Mouse (Mus musculus): ENCODE measurements around the gene E130309D02Rik. TPM values are rescaled to one million over a fixed set of nuclear protein-coding genes. Genes with fewer than 3 reads are reported as not detected.
A peak's percentile ranks its signal among the peaks of the same experiment; 100 is the strongest.

E130309D02Rik gene
- 64.0 and 68.4 TPM in 2 replicates for polyA plus RNA-seq (2016; fragmentation: Nextera tagmentation; extraction: Ambion mirVana)

- Histone ChIP-seq H3K27ac (peak within 1 kb of the TSS; percentile 97), H3K27me3 (ENCODE audit: poor library complexity, severe bottlenecking) (no peaks in the 10 kb centered on the region), H3K9me3 (no peaks in the 10 kb centered on the region; the same call in 1 of the 2 replicates), H3K4me3 (peak within 1 kb of the TSS; percentile 73), H3K36me3 (replicated peaks) (peaks cover 79% of the 10 kb centered on the region), H3K4me1 (peaks cover 31% of the 10 kb centered on the region)
- peak; percentile 85 for DNase-seq (ENCODE audit: extremely low spot score, low spot score)
- WGBS = under 1% methylated on average over 101 of the region's 101 CpGs
These were observed at the start of gene E130309D02Rik for GRCm38 (mm10) chr5:143314730-143315513. TSS of gene E130309D02Rik (minus strand) at chr5:143315360.

- WGBS = under 1% methylated on average over 47 of the region's 47 CpGs
- Histone ChIP-seq H3K27ac (peak overlapping the region; percentile 44), H3K4me3 (peak overlapping the region; percentile 61), H3K36me3 (replicated peaks) (no peaks in the 10 kb centered on the region), H3K27me3 (ENCODE audit: poor library complexity, severe bottlenecking) (peaks cover 84% of the 10 kb centered on the region), H3K9me3 (no peaks in the 10 kb centered on the region), H3K4me1 (peaks cover 28% of the 10 kb centered on the region)
- DNase-seq (ENCODE audit: extremely low spot score, low spot score) = peak; percentile 73
These were observed 48.8 kb upstream of the E130309D02Rik start for GRCm38 (mm10) chr5:143363678-143364615.

- Histone ChIP-seq H3K27me3 (ENCODE audit: poor library complexity, severe bottlenecking) (peaks cover 90% of the 10 kb centered on the region), H3K27ac (no peak overlapping the region), H3K36me3 (replicated peaks) (no peaks in the 10 kb centered on the region), H3K4me3 (no peak overlapping the region), H3K4me1 (peaks cover 42% of the 10 kb centered on the region), H3K9me3 (no peaks in the 10 kb centered on the region)
- WGBS = 52% methylated on average over 7 of the region's 7 CpGs
- DNase-seq (ENCODE audit: extremely low spot score, low spot score) = no peak
These were observed 46.3 kb upstream of the E130309D02Rik start for GRCm38 (mm10) chr5:143361428-143361827.

GRCm38 (mm10) chr5:143360000-143360399 is 44.8 kb upstream of the E130309D02Rik start:
- H3K4me1 ChIP-seq = peaks cover 50% of the 10 kb centered on the region
- no peak for DNase-seq (ENCODE audit: extremely low spot score, low spot score)
- no peak overlapping the region for H3K4me3 ChIP-seq
- H3K27ac ChIP-seq = no peak overlapping the region
- no peaks in the 10 kb centered on the region for H3K36me3 ChIP-seq (replicated peaks)
- H3K9me3 ChIP-seq = no peaks in the 10 kb centered on the region
- WGBS = 63% methylated on average over 5 of the region's 5 CpGs
- peaks cover 82% of the 10 kb centered on the region for H3K27me3 ChIP-seq (ENCODE audit: poor library complexity, severe bottlenecking)

- no peak for DNase-seq (ENCODE audit: extremely low spot score, low spot score)
- WGBS = 41% methylated on average over 7 of the region's 7 CpGs
- peaks cover 43% of the 10 kb centered on the region for H3K4me1 ChIP-seq
- no peaks in the 10 kb centered on the region for H3K36me3 ChIP-seq (replicated peaks)
- no peak overlapping the region for H3K4me3 ChIP-seq
- H3K27me3 ChIP-seq (ENCODE audit: poor library complexity, severe bottlenecking) = peaks cover 74% of the 10 kb centered on the region
- no peak overlapping the region for H3K27ac ChIP-seq
- no peaks in the 10 kb centered on the region for H3K9me3 ChIP-seq
These were observed 44.1 kb upstream of the E130309D02Rik start for GRCm38 (mm10) chr5:143359263-143359662.

GRCm38 (mm10) chr5:143357564-143357963 is 42.4 kb upstream of the E130309D02Rik start:
- peaks cover 4% of the 10 kb centered on the region for H3K9me3 ChIP-seq
- H3K4me3 ChIP-seq = peak overlapping the region; percentile 41
- H3K36me3 ChIP-seq (replicated peaks) = no peaks in the 10 kb centered on the region
- H3K27ac ChIP-seq = peak overlapping the region; percentile 68
- peaks cover 57% of the 10 kb centered on the region for H3K27me3 ChIP-seq (ENCODE audit: poor library complexity, severe bottlenecking)
- 3% methylated on average over 28 of the region's 28 CpGs for WGBS
- DNase-seq (ENCODE audit: extremely low spot score, low spot score) = no peak
- H3K4me1 ChIP-seq = peaks cover 32% of the 10 kb centered on the region

- peak within 1 kb of the TSS; percentile 68 for H3K27ac ChIP-seq
- peaks cover 10% of the 10 kb centered on the region for H3K9me3 ChIP-seq
- no peaks in the 10 kb centered on the region for H3K36me3 ChIP-seq (replicated peaks)
- peaks cover 50% of the 10 kb centered on the region for H3K27me3 ChIP-seq (ENCODE audit: poor library complexity, severe bottlenecking)
- H3K4me1 ChIP-seq = peaks cover 32% of the 10 kb centered on the region
- peak within 1 kb of the TSS; percentile 41 for H3K4me3 ChIP-seq
- 15% methylated on average over 17 of the region's 17 CpGs for WGBS
- DNase-seq (ENCODE audit: extremely low spot score, low spot score) = peak; percentile 43
These were observed 41.7 kb upstream of the E130309D02Rik start, which contains the start of gene Grid2ip for GRCm38 (mm10) chr5:143356686-143357388. TSS of gene Grid2ip (plus strand) at chr5:143357338.

GRCm38 (mm10) chr5:143356017-143356416 is 40.9 kb upstream of the E130309D02Rik start:
- Histone ChIP-seq H3K27me3 (ENCODE audit: poor library complexity, severe bottlenecking) (peaks cover 46% of the 10 kb centered on the region), H3K27ac (no peak overlapping the region), H3K4me3 (no peak overlapping the region)

GRCm38 (mm10) chr5:143346367-143346766 is 31.2 kb upstream of the E130309D02Rik start:
- Histone ChIP-seq H3K36me3 (replicated peaks) (no peaks in the 10 kb centered on the region), H3K27ac (no peak overlapping the region), H3K4me3 (no peak overlapping the region), H3K4me1 (no peaks in the 10 kb centered on the region), H3K27me3 (ENCODE audit: poor library complexity, severe bottlenecking) (no peaks in the 10 kb centered on the region), H3K9me3 (peaks cover 19% of the 10 kb centered on the region; the same call in 1 of the 2 replicates)
- DNase-seq (ENCODE audit: extremely low spot score, low spot score) = no peak
- 74% methylated on average over 8 of the region's 8 CpGs for WGBS

More at GRCm38 (mm10) chr5:143356017-143356416, 40.9 kb upstream of the E130309D02Rik start:
- WGBS = 41% methylated on average over 5 of the region's 5 CpGs
- Histone ChIP-seq H3K36me3 (replicated peaks) (no peaks in the 10 kb centered on the region), H3K9me3 (peaks cover 14% of the 10 kb centered on the region), H3K4me1 (peaks cover 26% of the 10 kb centered on the region)
- no peak for DNase-seq (ENCODE audit: extremely low spot score, low spot score)

- 60% methylated on average over 6 of the region's 6 CpGs for WGBS
- Histone ChIP-seq H3K27ac (no peak overlapping the region), H3K27me3 (ENCODE audit: poor library complexity, severe bottlenecking) (no peaks in the 10 kb centered on the region), H3K4me1 (no peaks in the 10 kb centered on the region), H3K36me3 (replicated peaks) (no peaks in the 10 kb centered on the region), H3K4me3 (no peak overlapping the region), H3K9me3 (peaks cover 5% of the 10 kb centered on the region; the same call in 1 of the 2 replicates)
- DNase-seq (ENCODE audit: extremely low spot score, low spot score) = no peak
These were observed 24.4 kb upstream of the E130309D02Rik start for GRCm38 (mm10) chr5:143339603-143340002.

- H3K36me3 ChIP-seq (replicated peaks) = no peaks in the 10 kb centered on the region
- H3K4me3 ChIP-seq = no peak overlapping the region
- WGBS = 68% methylated on average over 6 of the region's 6 CpGs
These were observed 21.4 kb upstream of the E130309D02Rik start for GRCm38 (mm10) chr5:143336559-143336958.

GRCm38 (mm10) chr5:143335089-143335460 is 19.9 kb upstream of the E130309D02Rik start:
- no peaks in the 10 kb centered on the region for H3K36me3 ChIP-seq (replicated peaks)
- 82% methylated on average over 7 of the region's 7 CpGs for WGBS

More at GRCm38 (mm10) chr5:143336559-143336958, 21.4 kb upstream of the E130309D02Rik start:
- no peaks in the 10 kb centered on the region for H3K27me3 ChIP-seq (ENCODE audit: poor library complexity, severe bottlenecking)
- H3K4me1 ChIP-seq = 0 out of 2 replicates have a peak, but pooled peaks cover 3% of the 10 kb centered on the region
- H3K27ac ChIP-seq = no peak overlapping the region
- no peak for DNase-seq (ENCODE audit: extremely low spot score, low spot score)
- H3K9me3 ChIP-seq = no peaks in the 10 kb centered on the region

More at GRCm38 (mm10) chr5:143335089-143335460, 19.9 kb upstream of the E130309D02Rik start:
- no peaks in the 10 kb centered on the region for H3K27me3 ChIP-seq (ENCODE audit: poor library complexity, severe bottlenecking)
- no peak overlapping the region for H3K27ac ChIP-seq
- DNase-seq (ENCODE audit: extremely low spot score, low spot score) = no peak
- no peaks in the 10 kb centered on the region for H3K9me3 ChIP-seq
- peaks cover 6% of the 10 kb centered on the region for H3K4me1 ChIP-seq
- H3K4me3 ChIP-seq = no peak overlapping the region
